Mouse (Mus musculus): ENCODE results near the gene Abcb5. TPM values are rescaled to one million over a fixed set of nuclear protein-coding genes. Genes with fewer than 3 reads are reported as not detected.

Abcb5 gene
- total and polyA plus RNA-seq, 2 experiments from 2014 or later, result not detected

DNA sequence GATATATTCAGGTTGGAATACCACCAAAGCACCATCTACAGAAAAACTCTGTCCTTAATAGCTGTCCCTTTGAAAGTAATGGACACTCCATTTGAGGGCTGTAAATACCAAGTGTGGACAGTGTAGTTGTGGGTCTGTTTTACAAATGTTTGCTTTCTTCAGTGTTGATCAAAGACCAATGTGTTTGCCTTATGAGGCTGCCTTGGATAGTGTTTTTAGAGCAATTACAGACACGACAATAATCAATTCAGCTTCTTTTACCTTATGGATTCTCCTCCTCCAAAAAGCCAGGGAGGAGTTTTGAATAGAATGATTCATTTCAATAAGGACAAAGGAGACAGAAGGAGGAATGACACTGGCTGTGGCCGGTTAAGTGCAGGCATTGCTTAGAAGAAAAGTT lies 128.0 kb downstream of the Abcb5 start:
- 9% methylated on average over 2 of the region's 2 CpGs for WGBS
- H3K27ac ChIP-seq (ENCODE audit: low read depth, low read length), result no peak overlapping the region
- H3K36me3 ChIP-seq (ENCODE audit: insufficient read depth, low read length), result no peaks in the 10 kb centered on the region
- no peak overlapping the region for H3K4me3 ChIP-seq (ENCODE audit: low read depth, low read length)
- peaks cover 64% of the 10 kb centered on the region for H3K27me3 ChIP-seq (ENCODE audit: insufficient read depth, low read length)
- no peak overlapping the region for H3K9ac ChIP-seq (replicated peaks; ENCODE audit: low read length, poor library complexity, severe bottlenecking)
- H3K9me3 ChIP-seq (ENCODE audit: low read length), result no peaks in the 10 kb centered on the region
- no peak for ATAC-seq (ENCODE audit: low FRiP score)
- no peak overlapping the region for H3K4me2 ChIP-seq (ENCODE audit: low read depth, low read length, poor library complexity, severe bottlenecking)
- TF ChIP-seq CTCF (IDR thresholded peaks at IDR 0.05), result no peak
- no peak for DNase-seq (ENCODE audit: low spot score)
- H3K4me1 ChIP-seq (ENCODE audit: insufficient read depth, low read length), result no peaks in the 10 kb centered on the region

DNA sequence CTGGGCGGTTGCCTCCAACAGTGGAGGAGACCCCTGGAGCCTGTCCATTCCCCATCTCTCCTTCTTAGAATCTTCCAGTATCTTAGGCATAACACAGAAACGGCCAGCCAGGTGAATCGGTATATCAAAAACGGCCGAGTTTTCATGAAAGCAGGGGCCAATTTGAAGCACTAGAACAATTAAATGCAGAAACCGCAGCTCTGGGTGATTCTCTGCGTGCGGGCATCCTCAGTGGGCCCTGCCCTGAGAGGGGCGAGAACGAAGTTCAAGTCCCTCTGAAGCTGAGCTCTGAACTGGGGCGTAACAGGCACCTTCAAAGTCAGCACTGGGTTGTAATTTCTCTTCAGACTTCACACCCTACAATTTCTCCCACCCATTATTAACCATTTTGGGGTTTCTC lies 128.9 kb downstream of the Abcb5 start:
- H3K27me3 ChIP-seq (ENCODE audit: insufficient read depth, low read length), result peaks cover 60% of the 10 kb centered on the region
- no peak for TF ChIP-seq CTCF (IDR thresholded peaks at IDR 0.05)
- no peaks in the 10 kb centered on the region for H3K9me3 ChIP-seq (ENCODE audit: low read length)
- H3K9ac ChIP-seq (replicated peaks; ENCODE audit: low read length, poor library complexity, severe bottlenecking), result no peak overlapping the region
- WGBS, result 3% methylated on average over 11 of the region's 11 CpGs
- no peaks in the 10 kb centered on the region for H3K4me1 ChIP-seq (ENCODE audit: insufficient read depth, low read length)
- no peaks in the 10 kb centered on the region for H3K36me3 ChIP-seq (ENCODE audit: insufficient read depth, low read length)
- DNase-seq (ENCODE audit: low spot score) (no peak), ATAC-seq (ENCODE audit: low FRiP score) (no peak)
- H3K4me3 ChIP-seq (ENCODE audit: low read depth, low read length), result no peak overlapping the region
- peak overlapping the region; percentile 56; the same call in 1 of the 2 replicates for H3K4me2 ChIP-seq (ENCODE audit: low read depth, low read length, poor library complexity, severe bottlenecking)
- no peak overlapping the region for H3K27ac ChIP-seq (ENCODE audit: low read depth, low read length)

- Histone ChIP-seq H3K4me2 (ENCODE audit: low read depth, low read length, poor library complexity, severe bottlenecking) (peak overlapping the region; percentile 56), H3K27me3 (ENCODE audit: insufficient read depth, low read length) (peaks cover 59% of the 10 kb centered on the region), H3K27ac (ENCODE audit: low read depth, low read length) (no peak overlapping the region), H3K9ac (replicated peaks; ENCODE audit: low read length, poor library complexity, severe bottlenecking) (peak overlapping the region; percentile 29; the same call in 1 of the 2 replicates), H3K4me1 (ENCODE audit: insufficient read depth, low read length) (no peaks in the 10 kb centered on the region), H3K9me3 (ENCODE audit: low read length) (no peaks in the 10 kb centered on the region), H3K4me3 (ENCODE audit: low read depth, low read length) (peak overlapping the region; percentile 34), H3K36me3 (ENCODE audit: insufficient read depth, low read length) (no peaks in the 10 kb centered on the region)
- TF ChIP-seq CTCF (IDR thresholded peaks at IDR 0.05), result no peak
- 1% methylated on average over 60 of the region's 72 CpGs for WGBS
- DNase-seq (ENCODE audit: low spot score) (no peak), ATAC-seq (ENCODE audit: low FRiP score) (peak; percentile 60)
Observed at GRCm38 (mm10) chr12:118836411-118837341, 129.5 kb downstream of the Abcb5 start.

DNA sequence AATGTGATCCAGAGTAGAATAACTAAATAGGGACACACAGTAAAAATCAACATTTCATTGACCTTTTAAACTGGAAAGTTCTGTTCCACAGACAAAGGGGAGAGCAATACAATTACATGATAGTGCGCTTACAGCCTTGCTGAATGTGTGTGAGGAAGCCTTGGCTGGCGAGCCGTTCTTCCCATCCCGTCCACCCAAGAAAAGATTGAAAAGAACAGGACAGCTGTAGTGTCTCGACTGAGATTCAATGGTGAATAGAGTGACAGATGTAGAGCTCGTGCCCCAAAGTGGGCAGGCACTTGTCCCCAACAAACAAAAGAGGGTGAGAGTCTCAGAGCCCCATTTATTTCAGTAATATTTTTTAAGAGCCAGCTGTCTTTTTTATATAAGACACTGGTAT lies 136.3 kb downstream of the Abcb5 start:
- no peaks in the 10 kb centered on the region for H3K4me1 ChIP-seq (ENCODE audit: insufficient read depth, low read length)
- no peak overlapping the region for H3K4me2 ChIP-seq (ENCODE audit: low read depth, low read length, poor library complexity, severe bottlenecking)
- no peak overlapping the region for H3K27ac ChIP-seq (ENCODE audit: low read depth, low read length)
- H3K36me3 ChIP-seq (ENCODE audit: insufficient read depth, low read length), result no peaks in the 10 kb centered on the region
- TF ChIP-seq CTCF (IDR thresholded peaks at IDR 0.05), result no peak
- peaks cover 1% of the 10 kb centered on the region; the same call in 1 of the 2 replicates for H3K27me3 ChIP-seq (ENCODE audit: insufficient read depth, low read length)
- DNase-seq (ENCODE audit: low spot score) (no peak), ATAC-seq (ENCODE audit: low FRiP score) (no peak)
- 58% methylated on average over 6 of the region's 6 CpGs for WGBS
- H3K9me3 ChIP-seq (ENCODE audit: low read length), result no peaks in the 10 kb centered on the region
- H3K9ac ChIP-seq (replicated peaks; ENCODE audit: low read length, poor library complexity, severe bottlenecking), result no peak overlapping the region
- H3K4me3 ChIP-seq (ENCODE audit: low read depth, low read length), result no peak overlapping the region

Other genes starting within 250 kb of the Abcb5 start
- 1.9 and 2.7 TPM in 2 replicates for gene Sp8, start 120.1 kb downstream of the Abcb5 start, total RNA-seq (2014; rRNA removed)
- gene Sp8, start 120.1 kb downstream of the Abcb5 start, polyA plus RNA-seq (2015; fragmentation: Nextera tagmentation; extraction: Ambion mirVana), result 0.90 and 1.8 TPM in 2 replicates

Data from midbrain, postnatal 0 days (tissue).